Mouse (Mus musculus): Measurements from ENCODE around the gene Dnajc25. TPM values are rescaled to one million over a fixed set of nuclear protein-coding genes. Genes with fewer than 3 reads are reported as not detected.
A peak's percentile ranks its signal among the peaks of the same experiment; 100 is the strongest.

Dnajc25 gene
- total and polyA plus RNA-seq, 3 experiments, result 5.3 to 22.1 (median 18.1) TPM

- intact Hi-C loops (cut with DNase I), result no loop called here
- no peak overlapping the region for H3K27ac ChIP-seq
- H3K36me3 ChIP-seq (ENCODE audit: control insufficient read depth, insufficient read depth, low read length), result peaks cover 6% of the 10 kb centered on the region
- H3K4me3 ChIP-seq, result no peak overlapping the region
- no peak overlapping the region for H3K9ac ChIP-seq (ENCODE audit: low read depth, low read length)
- DNase-seq, result no peak
- peaks cover 9% of the 10 kb centered on the region for H3K79me2 ChIP-seq (replicated peaks; ENCODE audit: control insufficient read depth, insufficient read depth, low read length)
- WGBS, result 82% methylated on average over 2 of the region's 2 CpGs
- no peaks in the 10 kb centered on the region; the same call in 1 of the 2 replicates for H3K27me3 ChIP-seq (ENCODE audit: control insufficient read depth, insufficient read depth, low read length)
- TF ChIP-seq CTCF (IDR thresholded peaks at IDR 0.05) (no peak), POLR2A (IDR thresholded peaks at IDR 0.05; ENCODE audit: insufficient read depth, low read depth, low read length) (no peak), EP300 (IDR thresholded peaks at IDR 0.05; ENCODE audit: insufficient read depth, low read depth, low read length) (no peak)
- peaks cover 4% of the 10 kb centered on the region for H3K4me1 ChIP-seq (ENCODE audit: control insufficient read depth, insufficient read depth, low read length)
Observed at GRCm38 (mm10) chr4:59016922-59017321, 22.1 kb downstream of the Dnajc25 start.

- peak overlapping the region; percentile 77 for H3K4me3 ChIP-seq
- no peak for DNase-seq
- no peaks in the 10 kb centered on the region for H3K36me3 ChIP-seq (ENCODE audit: control insufficient read depth, insufficient read depth, low read length)
- no peak overlapping the region for H3K9ac ChIP-seq (ENCODE audit: low read depth, low read length)
- H3K4me1 ChIP-seq (ENCODE audit: control insufficient read depth, insufficient read depth, low read length), result peaks cover 3% of the 10 kb centered on the region; the same call in 1 of the 2 replicates
- TF ChIP-seq CTCF (IDR thresholded peaks at IDR 0.05) (no peak), EP300 (IDR thresholded peaks at IDR 0.05; ENCODE audit: insufficient read depth, low read depth, low read length) (no peak), POLR2A (IDR thresholded peaks at IDR 0.05; ENCODE audit: insufficient read depth, low read depth, low read length) (no peak)
- H3K27me3 ChIP-seq (ENCODE audit: control insufficient read depth, insufficient read depth, low read length), result no peaks in the 10 kb centered on the region
- WGBS, result 69% methylated on average over 10 of the region's 10 CpGs
- H3K79me2 ChIP-seq (replicated peaks; ENCODE audit: control insufficient read depth, insufficient read depth, low read length), result no peaks in the 10 kb centered on the region; the same call in 1 of the 2 replicates
- intact Hi-C loops (cut with DNase I), result no loop called here
- H3K27ac ChIP-seq, result peak overlapping the region; percentile 73
Observed at GRCm38 (mm10) chr4:59034325-59034917, 39.6 kb downstream of the Dnajc25 start.

- no peaks in the 10 kb centered on the region; the same call in 1 of the 2 replicates for H3K79me2 ChIP-seq (replicated peaks; ENCODE audit: control insufficient read depth, insufficient read depth, low read length)
- H3K4me1 ChIP-seq (ENCODE audit: control insufficient read depth, insufficient read depth, low read length), result peaks cover 3% of the 10 kb centered on the region; the same call in 1 of the 2 replicates
- H3K36me3 ChIP-seq (ENCODE audit: control insufficient read depth, insufficient read depth, low read length), result no peaks in the 10 kb centered on the region
- H3K27ac ChIP-seq, result peak within 1 kb of the TSS; percentile 73
- peak within 1 kb of the TSS; percentile 97 for H3K9ac ChIP-seq (ENCODE audit: low read depth, low read length)
- intact Hi-C loops (cut with DNase I), result loop anchor here (1.0 kb wide), 1 partner anchor 50 kb away; no protein-coding TSS in a partner anchor
- H3K4me3 ChIP-seq, result peak within 1 kb of the TSS; percentile 77
- DNase-seq, result peak; percentile 81 to 83
- H3K27me3 ChIP-seq (ENCODE audit: control insufficient read depth, insufficient read depth, low read length), result no peaks in the 10 kb centered on the region
- TF ChIP-seq EP300 (IDR thresholded peaks at IDR 0.05; ENCODE audit: insufficient read depth, low read depth, low read length) (0 out of 2 replicates have a peak, but pooled peaks have one; percentile 17), CTCF (IDR thresholded peaks at IDR 0.05) (peak; percentile 50), POLR2A (IDR thresholded peaks at IDR 0.05; ENCODE audit: insufficient read depth, low read depth, low read length) (no peak; the same call in 1 of the 2 replicates)
- 10% methylated on average over 76 of the region's 76 CpGs for WGBS
Observed at GRCm38 (mm10) chr4:59034918-59035785, 40.3 kb downstream of the Dnajc25 start, which contains the start of gene Gng10. Gene Gng10 (plus strand): TSS chr4:59035088.

- Histone ChIP-seq H3K36me3 (ENCODE audit: control insufficient read depth, insufficient read depth, low read length) (no peaks in the 10 kb centered on the region), H3K27ac (no peak overlapping the region; the same call in 1 of the 2 replicates), H3K4me3 (peak overlapping the region; percentile 77), H3K27me3 (ENCODE audit: control insufficient read depth, insufficient read depth, low read length) (no peaks in the 10 kb centered on the region), H3K4me1 (ENCODE audit: control insufficient read depth, insufficient read depth, low read length) (peaks cover 3% of the 10 kb centered on the region; the same call in 1 of the 2 replicates), H3K79me2 (replicated peaks; ENCODE audit: control insufficient read depth, insufficient read depth, low read length) (no peaks in the 10 kb centered on the region; the same call in 1 of the 2 replicates), H3K9ac (ENCODE audit: low read depth, low read length) (no peak overlapping the region)
- TF ChIP-seq CTCF (IDR thresholded peaks at IDR 0.05), result no peak
- TF ChIP-seq POLR2A (IDR thresholded peaks at IDR 0.05; ENCODE audit: insufficient read depth, low read depth, low read length), result no peak
- TF ChIP-seq EP300 (IDR thresholded peaks at IDR 0.05; ENCODE audit: insufficient read depth, low read depth, low read length), result no peak
- DNase-seq, result no peak
- WGBS, result 66% methylated on average over 18 of the region's 18 CpGs
- intact Hi-C loops (cut with DNase I), result loop anchor here (1.0 kb wide), 2 partner anchors 34 to 51 kb away; no protein-coding TSS in a partner anchor
Observed at GRCm38 (mm10) chr4:59035786-59036350, 41.0 kb downstream of the Dnajc25 start.

GRCm38 (mm10) chr4:59036490-59037127 lies 41.7 kb downstream of the Dnajc25 start:
- peak; percentile 75 to 77 for DNase-seq
- WGBS, result 40% methylated on average over 13 of the region's 13 CpGs
- no peak overlapping the region for H3K27ac ChIP-seq
- H3K9ac ChIP-seq (ENCODE audit: low read depth, low read length), result no peak overlapping the region
- TF ChIP-seq CTCF (IDR thresholded peaks at IDR 0.05) (peak; percentile 93), EP300 (IDR thresholded peaks at IDR 0.05; ENCODE audit: insufficient read depth, low read depth, low read length) (no peak)
- intact Hi-C loops (cut with DNase I), result loop anchor here (1.0 kb wide), 1 partner anchor 34 kb away; no protein-coding TSS in a partner anchor
- H3K36me3 ChIP-seq (ENCODE audit: control insufficient read depth, insufficient read depth, low read length), result no peaks in the 10 kb centered on the region
- no peak overlapping the region; the same call in 1 of the 2 replicates for H3K4me3 ChIP-seq
- no peaks in the 10 kb centered on the region for H3K27me3 ChIP-seq (ENCODE audit: control insufficient read depth, insufficient read depth, low read length)
- H3K4me1 ChIP-seq (ENCODE audit: control insufficient read depth, insufficient read depth, low read length), result peaks cover 3% of the 10 kb centered on the region; the same call in 1 of the 2 replicates
- H3K79me2 ChIP-seq (replicated peaks; ENCODE audit: control insufficient read depth, insufficient read depth, low read length), result no peaks in the 10 kb centered on the region; the same call in 1 of the 2 replicates

All from heart, adult 2 months (tissue).